In the genomic region with DNA sequence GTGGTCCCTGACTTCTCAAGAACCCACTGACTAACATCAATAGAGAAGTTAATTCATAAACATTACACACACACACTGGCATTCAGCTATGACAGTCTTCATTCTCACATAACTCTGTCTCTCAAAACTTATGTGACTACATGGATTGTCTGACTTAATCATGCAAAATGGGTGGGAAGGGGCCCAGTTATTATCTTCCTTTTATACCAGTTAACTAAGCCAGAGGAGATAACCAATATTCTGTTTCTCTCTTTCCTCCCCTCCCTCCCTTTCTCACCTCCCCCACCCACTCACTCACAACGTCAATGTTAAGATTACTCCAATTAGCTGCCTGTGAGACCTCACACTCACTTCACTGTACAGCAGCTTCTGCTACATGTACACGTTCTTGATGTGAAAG, we compare ENCODE assay signal across 31 mouse cellular contexts. TPM values are rescaled to one million over a fixed set of nuclear protein-coding genes. Genes with fewer than 3 reads are reported as not detected.
"Had no signal": no experiment of that assay in that cellular context is flagged by ENCODE, and none has a peak within 500 bp of the region (broad histone marks: within the 10 kb centered on the region; RNA-seq: fewer than 3 reads in every experiment).

No protein-coding gene starts in this region.

- H3K27ac ChIP-seq: embryonic facial prominence, embryonic 10.5 days; embryonic facial prominence, embryonic 12.5 days; embryonic facial prominence, embryonic 13.5 days; embryonic facial prominence, embryonic 15.5 days; forebrain, embryonic 10.5 days; forebrain, embryonic 12.5 days; forebrain, embryonic 13.5 days; forebrain, embryonic 15.5 days; gastrocnemius, adult 2 months had no signal

- H3K4me2 ChIP-seq: embryonic facial prominence, embryonic 12.5 days; embryonic facial prominence, embryonic 13.5 days; embryonic facial prominence, embryonic 15.5 days; forebrain, embryonic 12.5 days; forebrain, embryonic 13.5 days; forebrain, embryonic 15.5 days had no signal

- H3K4me1 ChIP-seq: embryonic facial prominence, embryonic 12.5 days; embryonic facial prominence, embryonic 13.5 days; forebrain, embryonic 10.5 days; forebrain, embryonic 12.5 days; forebrain, embryonic 15.5 days had no signal

- H3K9ac ChIP-seq: embryonic facial prominence, embryonic 12.5 days; embryonic facial prominence, embryonic 13.5 days; embryonic facial prominence, embryonic 15.5 days; forebrain, embryonic 12.5 days; forebrain, embryonic 13.5 days; forebrain, embryonic 15.5 days; forebrain, postnatal 0 days had no signal

- H3K36me3 ChIP-seq: embryonic facial prominence, embryonic 10.5 days; embryonic facial prominence, embryonic 12.5 days; embryonic facial prominence, embryonic 13.5 days; embryonic facial prominence, embryonic 15.5 days; forebrain, embryonic 10.5 days; forebrain, embryonic 12.5 days; forebrain, embryonic 15.5 days had no signal

- H3K27me3 ChIP-seq: embryonic facial prominence, embryonic 12.5 days; embryonic facial prominence, embryonic 13.5 days; embryonic facial prominence, embryonic 15.5 days; forebrain, embryonic 12.5 days; forebrain, embryonic 13.5 days; forebrain, embryonic 15.5 days had no signal

- H3K4me3 ChIP-seq: embryonic facial prominence, embryonic 10.5 days; embryonic facial prominence, embryonic 12.5 days; embryonic facial prominence, embryonic 13.5 days; embryonic facial prominence, embryonic 15.5 days; erythroblast, embryonic 14.5 days; forebrain, embryonic 10.5 days; forebrain, embryonic 12.5 days; forebrain, embryonic 13.5 days; forebrain, embryonic 15.5 days; gastrocnemius, adult 2 months had no signal

- ATAC-seq: forebrain, embryonic 13.5 days; forebrain, embryonic 14.5 days; forebrain, embryonic 15.5 days; forebrain, embryonic 16.5 days; forebrain, postnatal 0 days had no signal

- H3K9me3 ChIP-seq: embryonic facial prominence, embryonic 10.5 days; embryonic facial prominence, embryonic 12.5 days; embryonic facial prominence, embryonic 13.5 days; embryonic facial prominence, embryonic 15.5 days; forebrain, embryonic 10.5 days; forebrain, embryonic 12.5 days; forebrain, embryonic 13.5 days; forebrain, embryonic 15.5 days had no signal

- DNase-seq: cerebellum, adult 2 months; cerebellum, adult 8-10 months; cerebellum, adult 9-10 months; cerebellum, adult 9-11 months; cerebellum, postnatal 10 days; cerebellum, postnatal 14 days; cerebellum, postnatal 25 days; cerebellum, postnatal 36 days; embryo, embryonic 11 days; forebrain, postnatal 0 days; gastrocnemius, adult 2 months; gastrocnemius, postnatal 10 days; gastrocnemius, postnatal 14 days; gastrocnemius, postnatal 25 days; gastrocnemius, postnatal 36 days; heart, adult 11 months; heart, adult 18-20 months had no signal

RNA-seq across cellular contexts. Expression of gene Il31ra, which starts 3.9 kb away (rescaled TPM):
- total RNA-seq: gastrocnemius, adult 18-20 months; gastrocnemius, postnatal 25 days; gastrocnemius, postnatal 36 days; heart, adult 18-20 months had no signal
- polyA plus RNA-seq: embryonic facial prominence, embryonic 10.5 days; embryonic facial prominence, embryonic 11.5 days; erythroblast, embryonic 14.5 days; forebrain, embryonic 10.5 days; forebrain, embryonic 11.5 days had no signal
